Mouse (Mus musculus) heart, postnatal 0 days (tissue): ENCODE measurements around the gene E130311K13Rik. TPM values are rescaled to one million over a fixed set of nuclear protein-coding genes. Genes with fewer than 3 reads are reported as not detected.
A peak's percentile ranks its signal among the peaks of the same experiment; 100 is the strongest.

Experiments
- ATAC-seq: fragments of 200-750 bp; cut with Nextera tagmentation; 2 replicates; pipeline ENCODE4 v1.8.0; 2017; ENCODE audit warnings: low read depth, moderate number of reproducible peaks, moderate library complexity; ENCODE audit not compliant: insufficient read depth
- DNase-seq: peaks from one replicate; pipeline ENCODE4 v3.0.0-alpha.2; 2016; ENCODE audit warnings: low spot score
- H3K27ac ChIP-seq: fragments of 300-500 bp; sonication (generic); 2 replicates; pipeline ENCODE4 v1.5.1; 2014; ENCODE audit warnings: low read depth, mild to moderate bottlenecking
- H3K27me3 ChIP-seq: fragments of 300-500 bp; sonication (generic); 2 replicates; pipeline ENCODE4 v1.6.1; 2014; ENCODE audit warnings: low read length, mixed read lengths; ENCODE audit not compliant: control insufficient read depth, insufficient read depth
- H3K36me3 ChIP-seq: fragments of 300-500 bp; sonication (generic); replicated peaks from 2 replicates; pipeline ENCODE4 v1.6.1; 2014; ENCODE audit warnings: low read length, mixed read lengths; ENCODE audit not compliant: control insufficient read depth, insufficient read depth
- H3K4me1 ChIP-seq: fragments of 300-500 bp; sonication (generic); 2 replicates; pipeline ENCODE4 v1.6.1; 2014; ENCODE audit warnings: antibody characterized with exemption; ENCODE audit not compliant: control insufficient read depth, insufficient read depth
- H3K4me2 ChIP-seq: fragments of 300-500 bp; sonication (generic); 2 replicates; pipeline ENCODE4 v1.6.1; 2014; ENCODE audit warnings: low read depth, mild to moderate bottlenecking, low read length, moderate library complexity
- H3K4me3 ChIP-seq: fragments of 300-500 bp; sonication (generic); 2 replicates; pipeline ENCODE4 v1.5.1; 2014; ENCODE audit warnings: low read depth, low read length
- H3K9ac ChIP-seq: fragments of 300-500 bp; sonication (generic); replicated peaks from 2 replicates; pipeline ENCODE4 v1.6.1; 2014; ENCODE audit warnings: low read depth, low read length, mixed read lengths
- H3K9me3 ChIP-seq: fragments of 300-500 bp; sonication (generic); replicated peaks from 2 replicates; pipeline ENCODE4 v1.6.1; 2016; ENCODE audit warnings: low read length; ENCODE audit not compliant: control insufficient read depth
- CTCF ChIP-seq: IDR thresholded peaks from 2 replicates; pipeline ENCODE4 v1.5.1; 2016; ENCODE audit warnings: antibody characterized with exemption, control low read depth, low read depth
- EP300 ChIP-seq: IDR thresholded peaks from 2 replicates; pipeline ENCODE4 v1.6.1; 2016; ENCODE audit warnings: antibody characterized with exemption, low read depth
- WGBS: fragments of 180-500 bp; shearing (Covaris S2); extraction: QIAGEN DNeasy Blood & Tissue Kit; methylation state at CpG from one replicate; pipeline ENCODE4 v1.1.7; 2014; 5-methylcytosine and 5-hydroxymethylcytosine counted together
- polyA plus RNA-seq: library from polyadenylated mRNA; unstranded; fragments of >200 nt; fragmentation: Nextera tagmentation; extraction: Ambion mirVana; gene quantifications from 2 replicates; pipeline ENCODE4 v1.2.1, GENCODE M21; 2015
- total RNA-seq: library from RNA; depleted of rRNA; stranded (reverse); fragments of >200 nt; gene quantifications from 2 replicates; pipeline ENCODE4 v1.2.3, GENCODE M21; 2014; ENCODE audit warnings: low replicate concordance

The E130311K13Rik gene
- total and polyA plus RNA-seq, 2 experiments from 2014 or later = 3.1 to 6.0 TPM

GRCm38 (mm10) chr3:63898581-63899308 lies 30.5 kb downstream of the E130311K13Rik start:
- peak; percentile 82 for ATAC-seq

GRCm38 (mm10) chr3:63897177-63897576 lies 32.1 kb downstream of the E130311K13Rik start:
- TF ChIP-seq EP300 (no peak), CTCF (no peak)
- no peak for ATAC-seq
- Histone ChIP-seq H3K36me3 (no peaks in the 10 kb centered on the region), H3K27me3 (no peaks in the 10 kb centered on the region), H3K4me1 (peaks cover 9% of the 10 kb centered on the region; the same call in 1 of the 2 replicates), H3K9ac (no peak overlapping the region), H3K9me3 (no peaks in the 10 kb centered on the region), H3K4me2 (no peak overlapping the region), H3K4me3 (no peak overlapping the region), H3K27ac (no peak overlapping the region)
- DNase-seq = no peak
- 56% methylated on average over 1 of the region's 1 CpGs for WGBS

More at GRCm38 (mm10) chr3:63898581-63899308, 30.5 kb downstream of the E130311K13Rik start:
- Histone ChIP-seq H3K4me1 (peaks cover 9% of the 10 kb centered on the region; the same call in 1 of the 2 replicates), H3K27ac (no peak overlapping the region), H3K27me3 (no peaks in the 10 kb centered on the region), H3K36me3 (no peaks in the 10 kb centered on the region), H3K4me2 (peak overlapping the region; percentile 98), H3K9me3 (no peaks in the 10 kb centered on the region), H3K9ac (peak overlapping the region; percentile 5; the same call in 1 of the 2 replicates), H3K4me3 (peak overlapping the region; percentile 59)
- peak; percentile 54 for DNase-seq
- under 1% methylated on average over 41 of the region's 41 CpGs for WGBS
- TF ChIP-seq CTCF (no peak), EP300 (no peak)

DNA sequence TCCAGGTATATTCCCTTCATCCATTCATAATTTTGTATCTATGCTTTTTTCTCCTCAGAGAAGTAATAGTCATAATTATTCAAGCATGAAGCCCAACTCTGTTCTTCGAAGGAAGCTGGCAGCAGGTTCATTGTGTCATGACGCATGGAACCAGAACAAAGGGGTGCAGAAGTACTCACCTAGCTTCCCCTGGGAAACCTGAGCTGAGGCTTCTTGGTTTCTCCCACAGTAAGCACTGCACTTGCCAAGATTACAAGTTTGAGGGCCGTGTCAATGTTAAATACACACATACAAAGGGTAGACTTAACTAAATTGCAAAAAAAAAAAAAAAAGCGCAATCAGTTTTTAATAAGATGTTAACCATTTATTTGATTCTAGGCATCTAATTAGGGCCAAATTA lies 33.0 kb downstream of the E130311K13Rik start:
- ATAC-seq (no peak), DNase-seq (no peak)
- H3K4me1 ChIP-seq = peaks cover 9% of the 10 kb centered on the region; the same call in 1 of the 2 replicates
- 86% methylated on average over 4 of the region's 4 CpGs for WGBS
- no peaks in the 10 kb centered on the region for H3K27me3 ChIP-seq
- no peak overlapping the region for H3K27ac ChIP-seq
- no peaks in the 10 kb centered on the region for H3K9me3 ChIP-seq
- H3K4me2 ChIP-seq = no peak overlapping the region
- no peak for TF ChIP-seq CTCF
- TF ChIP-seq EP300 = no peak
- no peak overlapping the region for H3K9ac ChIP-seq
- H3K36me3 ChIP-seq = no peaks in the 10 kb centered on the region
- H3K4me3 ChIP-seq = no peak overlapping the region

DNA sequence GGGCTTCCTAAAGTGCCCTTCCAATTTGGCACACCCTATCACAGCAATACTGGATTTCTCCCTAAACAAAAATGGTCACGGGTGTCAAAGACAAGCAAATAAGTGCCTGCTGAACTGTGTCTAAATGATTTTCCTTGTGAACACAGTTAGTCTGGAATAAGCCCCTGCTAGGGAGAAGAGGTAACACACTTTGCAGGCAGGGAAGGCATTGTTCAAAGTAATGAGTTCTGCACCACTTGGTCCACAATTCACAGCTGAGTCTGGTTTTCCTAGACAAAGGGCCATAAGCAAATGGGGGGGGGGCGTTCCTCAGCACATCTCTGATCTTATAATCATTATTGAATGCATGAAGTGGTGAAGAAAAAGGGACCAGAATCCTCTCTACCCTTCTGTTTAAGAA lies 33.5 kb downstream of the E130311K13Rik start:
- peaks cover 9% of the 10 kb centered on the region; the same call in 1 of the 2 replicates for H3K4me1 ChIP-seq
- TF ChIP-seq EP300 (no peak), CTCF (no peak)

DNA sequence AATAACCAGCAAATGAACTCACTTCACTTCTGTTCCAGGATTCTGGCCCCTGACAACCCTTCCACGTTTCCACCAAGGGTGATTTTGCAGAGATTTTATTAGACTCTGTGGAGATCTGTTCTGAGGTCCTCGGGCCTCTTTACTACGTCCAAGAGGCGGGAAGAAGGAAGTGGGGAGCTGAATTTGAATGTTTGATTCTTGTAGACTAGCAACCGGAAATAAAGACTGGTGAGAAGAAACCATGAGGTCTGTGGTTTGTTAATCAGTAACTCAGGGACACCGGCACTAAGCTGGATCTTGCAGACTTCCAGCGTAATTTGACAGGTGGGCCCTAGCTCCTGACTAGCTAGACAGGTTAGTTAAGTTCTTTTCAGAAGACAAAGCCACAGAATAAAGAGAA lies 35.6 kb downstream of the E130311K13Rik start:
- H3K36me3 ChIP-seq = no peaks in the 10 kb centered on the region
- no peak overlapping the region for H3K9ac ChIP-seq
- no peaks in the 10 kb centered on the region for H3K27me3 ChIP-seq
- no peak overlapping the region for H3K27ac ChIP-seq
- H3K9me3 ChIP-seq = no peaks in the 10 kb centered on the region
- 67% methylated on average over 7 of the region's 7 CpGs for WGBS
- H3K4me1 ChIP-seq = no peaks in the 10 kb centered on the region
- no peak for TF ChIP-seq CTCF
- no peak for TF ChIP-seq EP300
- ATAC-seq (no peak), DNase-seq (no peak)
- H3K4me2 ChIP-seq = no peak overlapping the region
- H3K4me3 ChIP-seq = no peak overlapping the region

More for the DNA sequence above, 33.5 kb downstream of the E130311K13Rik start:
- Histone ChIP-seq H3K4me2 (no peak overlapping the region), H3K36me3 (no peaks in the 10 kb centered on the region), H3K9ac (no peak overlapping the region), H3K9me3 (no peaks in the 10 kb centered on the region), H3K4me3 (no peak overlapping the region), H3K27me3 (no peaks in the 10 kb centered on the region), H3K27ac (no peak overlapping the region)
- WGBS = 42% methylated on average over 2 of the region's 2 CpGs
- ATAC-seq = no peak
- DNase-seq = no peak

DNA sequence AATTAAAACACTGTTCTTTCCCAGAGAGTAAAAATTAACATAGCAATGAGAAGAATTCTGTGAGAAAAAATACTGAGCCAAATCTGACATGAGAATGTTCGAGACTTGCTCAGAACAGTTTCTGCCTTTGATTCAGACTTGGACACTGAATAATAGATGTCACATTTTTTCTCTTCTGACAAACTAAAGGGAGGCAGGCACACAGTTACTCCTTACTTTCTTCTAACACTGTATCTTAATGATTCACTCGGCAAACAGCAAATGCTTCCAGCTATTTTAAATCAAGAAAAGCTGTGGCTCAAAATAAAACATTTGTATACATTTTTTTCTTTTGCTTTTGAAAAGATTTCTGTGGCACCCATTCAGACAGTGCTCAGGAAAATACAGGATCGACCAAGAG lies 37.1 kb downstream of the E130311K13Rik start:
- no peak overlapping the region for H3K4me2 ChIP-seq
- no peaks in the 10 kb centered on the region for H3K27me3 ChIP-seq
- 45% methylated on average over 3 of the region's 3 CpGs for WGBS
- ATAC-seq (no peak), DNase-seq (no peak)
- H3K4me3 ChIP-seq = no peak overlapping the region
- H3K9me3 ChIP-seq = no peaks in the 10 kb centered on the region
- no peaks in the 10 kb centered on the region for H3K36me3 ChIP-seq
- no peak overlapping the region for H3K27ac ChIP-seq
- no peak overlapping the region for H3K9ac ChIP-seq
- no peak for TF ChIP-seq EP300
- TF ChIP-seq CTCF = no peak
- H3K4me1 ChIP-seq = no peaks in the 10 kb centered on the region
